Mouse (Mus musculus): ENCODE measurements at regions not wholly inside any gene's neighbourhood (a gene's known extent, or its start where the extent isn't known, plus 50 kb on each side); places are given as distances from the start of the nearest gene placed in this dataset.

GRCm38 (mm10) chr5:111890800-111891199, 157.1 kb downstream of the Gm26897 start:
- in situ Hi-C loops (cut with MboI; ENCODE audit: unreplicated experiment in 2 of 2), result no loop called here

GRCm38 (mm10) chr5:111891261-111891693, 157.6 kb downstream of the Gm26897 start:
- in situ Hi-C loops (cut with MboI; ENCODE audit: unreplicated experiment in 2 of 2), result no loop called here

GRCm38 (mm10) chr5:111892956-111893355, 159.2 kb downstream of the Gm26897 start:
- in situ Hi-C loops (cut with MboI; ENCODE audit: unreplicated experiment in 2 of 2), result no loop called here

GRCm38 (mm10) chr5:111893905-111894311, 160.2 kb downstream of the Gm26897 start:
- in situ Hi-C loops (cut with MboI; ENCODE audit: unreplicated experiment in 2 of 2), result no loop called here

GRCm38 (mm10) chr5:111897568-111897967, 163.8 kb downstream of the Gm26897 start:
- in situ Hi-C loops (cut with MboI; ENCODE audit: unreplicated experiment in 2 of 2), result no loop called here

- in situ Hi-C loops (cut with MboI; ENCODE audit: unreplicated experiment in 2 of 2), result no loop called here
Measured at GRCm38 (mm10) chr5:111898482-111898881, 164.8 kb downstream of the Gm26897 start.

- in situ Hi-C loops (cut with MboI; ENCODE audit: unreplicated experiment in 2 of 2), result no loop called here
Measured at GRCm38 (mm10) chr5:111901197-111901596, 167.5 kb downstream of the Gm26897 start.

- in situ Hi-C loops (cut with MboI; ENCODE audit: unreplicated experiment in 2 of 2), result no loop called here
Measured at GRCm38 (mm10) chr5:111901678-111902077, 168.0 kb downstream of the Gm26897 start.

- in situ Hi-C loops (cut with MboI; ENCODE audit: unreplicated experiment in 2 of 2), result no loop called here
Measured at GRCm38 (mm10) chr5:111908085-111908484, 174.4 kb downstream of the Gm26897 start.

- in situ Hi-C loops (cut with MboI; ENCODE audit: unreplicated experiment in 2 of 2), result no loop called here
Measured at GRCm38 (mm10) chr5:111910514-111910913, 176.8 kb downstream of the Gm26897 start.

- in situ Hi-C loops (cut with MboI; ENCODE audit: unreplicated experiment in 2 of 2), result no loop called here
Measured at GRCm38 (mm10) chr5:111913354-111913753, 179.6 kb downstream of the Gm26897 start.

- in situ Hi-C loops (cut with MboI; ENCODE audit: unreplicated experiment in 2 of 2), result no loop called here
Measured at GRCm38 (mm10) chr5:111914296-111914695, 180.6 kb downstream of the Gm26897 start.

- in situ Hi-C loops (cut with MboI; ENCODE audit: unreplicated experiment in 2 of 2), result no loop called here
Measured at GRCm38 (mm10) chr5:111917643-111918252, 184.0 kb downstream of the Gm26897 start.

- in situ Hi-C loops (cut with MboI; ENCODE audit: unreplicated experiment in 2 of 2), result no loop called here
Measured at GRCm38 (mm10) chr5:111918888-111919287, 185.2 kb downstream of the Gm26897 start.

- in situ Hi-C loops (cut with MboI; ENCODE audit: unreplicated experiment in 2 of 2), result no loop called here
Measured at GRCm38 (mm10) chr5:111922991-111923701, 189.4 kb downstream of the Gm26897 start.

GRCm38 (mm10) chr5:111925757-111926156, 192.0 kb downstream of the Gm26897 start:
- in situ Hi-C loops (cut with MboI; ENCODE audit: unreplicated experiment in 2 of 2), result no loop called here

GRCm38 (mm10) chr5:111929180-111929990, 195.7 kb downstream of the Gm26897 start:
- in situ Hi-C loops (cut with MboI; ENCODE audit: unreplicated experiment in 2 of 2), result no loop called here

GRCm38 (mm10) chr5:111929991-111930339, 196.2 kb downstream of the Gm26897 start:
- in situ Hi-C loops (cut with MboI; ENCODE audit: unreplicated experiment in 2 of 2), result loop anchor here in 1 of 2 experiments (10.0 kb wide), 1 partner anchor 225 kb away; no protein-coding TSS in a partner anchor

GRCm38 (mm10) chr5:111931733-111932132, 198.0 kb downstream of the Gm26897 start:
- in situ Hi-C loops (cut with MboI; ENCODE audit: unreplicated experiment in 2 of 2), result loop anchor here in 1 of 2 experiments (10.0 kb wide), 1 partner anchor 223 kb away; no protein-coding TSS in a partner anchor

GRCm38 (mm10) chr5:111935381-111936134, 201.8 kb downstream of the Gm26897 start:
- in situ Hi-C loops (cut with MboI; ENCODE audit: unreplicated experiment in 2 of 2), result loop anchor here in 1 of 2 experiments (10.0 kb wide), 1 partner anchor 219 kb away; no protein-coding TSS in a partner anchor

All from v-Abl transformed pro-B cells (cell line).